Mouse (Mus musculus) kidney, embryonic 15.5 days (tissue): Measurements from ENCODE around the gene Plekha8. TPM values are rescaled to one million over a fixed set of nuclear protein-coding genes. Genes with fewer than 3 reads are reported as not detected.

Experiments
- ATAC-seq: fragments of 200-750 bp; cut with Nextera tagmentation; replicated peaks from 2 replicates; pipeline ENCODE4 v1.8.0; 2017; ENCODE audit warnings: moderate TSS enrichment; ENCODE audit not compliant: low FRiP score
- H3K27ac ChIP-seq: fragments of 300-500 bp; sonication (generic); 2 replicates; pipeline ENCODE4 v1.5.1; 2015; ENCODE audit warnings: mild to moderate bottlenecking, inconsistent platforms
- H3K27me3 ChIP-seq: fragments of 300-500 bp; sonication (generic); 2 replicates; pipeline ENCODE4 v1.6.1; 2015; ENCODE audit warnings: inconsistent platforms
- H3K36me3 ChIP-seq: fragments of 300-500 bp; sonication (generic); 2 replicates; pipeline ENCODE4 v1.6.1; 2015; ENCODE audit warnings: inconsistent platforms
- H3K4me1 ChIP-seq: fragments of 300-500 bp; sonication (generic); 2 replicates; pipeline ENCODE4 v1.6.1; 2015; ENCODE audit warnings: inconsistent platforms
- H3K4me2 ChIP-seq: fragments of 300-500 bp; sonication (generic); 2 replicates; pipeline ENCODE4 v1.6.1; 2015; ENCODE audit warnings: moderate library complexity, mild to moderate bottlenecking, inconsistent platforms
- H3K4me3 ChIP-seq: fragments of 300-500 bp; sonication (generic); replicated peaks from 2 replicates; pipeline ENCODE4 v1.5.1; 2015; ENCODE audit warnings: mild to moderate bottlenecking, inconsistent platforms
- H3K9ac ChIP-seq: fragments of 300-500 bp; sonication (generic); 2 replicates; pipeline ENCODE4 v1.6.1; 2015; ENCODE audit warnings: mild to moderate bottlenecking, inconsistent platforms
- H3K9me3 ChIP-seq: fragments of 300-500 bp; sonication (generic); replicated peaks from 2 replicates; pipeline ENCODE4 v1.6.1; 2016; ENCODE audit warnings: inconsistent platforms
- WGBS: fragments of 180-500 bp; shearing (Covaris S2); methylation state at CpG from one replicate; pipeline ENCODE4 v1.1.7; 2015; ENCODE audit warnings: mixed read lengths; 5-methylcytosine and 5-hydroxymethylcytosine counted together
- polyA plus RNA-seq: library from polyadenylated mRNA; unstranded; fragments of >200 nt; fragmentation: Nextera tagmentation; extraction: Ambion mirVana; gene quantifications from 2 replicates; pipeline ENCODE4 v1.2.1, GENCODE M21; 2015

Gene Plekha8
- polyA plus RNA-seq, 1 experiment from 2014 or later, result 9.8 TPM

GRCm38 (mm10) chr6:54562018-54562809 lies 32.7 kb upstream of the Plekha8 start:
- WGBS, result 73% methylated on average over 16 of the region's 17 CpGs
- H3K4me3 ChIP-seq, result no peak overlapping the region
- H3K27me3 ChIP-seq, result peaks cover 17% of the 10 kb centered on the region
- no peak overlapping the region for H3K27ac ChIP-seq
- H3K4me2 ChIP-seq, result no peak overlapping the region
- H3K9me3 ChIP-seq, result no peaks in the 10 kb centered on the region
- H3K36me3 ChIP-seq, result no peaks in the 10 kb centered on the region
- H3K9ac ChIP-seq, result no peak overlapping the region
- H3K4me1 ChIP-seq, result peaks cover 20% of the 10 kb centered on the region
- no peak for ATAC-seq

- Histone ChIP-seq H3K36me3 (no peaks in the 10 kb centered on the region), H3K27ac (no peak overlapping the region), H3K9ac (no peak overlapping the region), H3K4me1 (peaks cover 30% of the 10 kb centered on the region), H3K4me2 (no peak overlapping the region), H3K9me3 (no peaks in the 10 kb centered on the region), H3K27me3 (peaks cover 21% of the 10 kb centered on the region), H3K4me3 (no peak overlapping the region)
- ATAC-seq, result no peak
- whole genome bisulfite sequencing, result 91% methylated on average over 4 of the region's 4 CpGs
These were observed 31.4 kb upstream of the Plekha8 start for GRCm38 (mm10) chr6:54563561-54563960.

- Histone ChIP-seq H3K9me3 (no peaks in the 10 kb centered on the region), H3K9ac (no peak overlapping the region), H3K4me1 (peaks cover 35% of the 10 kb centered on the region), H3K27ac (no peak overlapping the region), H3K36me3 (no peaks in the 10 kb centered on the region), H3K27me3 (peaks cover 21% of the 10 kb centered on the region), H3K4me3 (no peak overlapping the region), H3K4me2 (no peak overlapping the region)
- WGBS, result 80% methylated on average over 9 of the region's 9 CpGs
- no peak for ATAC-seq
These were observed 30.4 kb upstream of the Plekha8 start for GRCm38 (mm10) chr6:54564506-54564991.

- Histone ChIP-seq H3K4me3 (no peak overlapping the region), H3K27me3 (peaks cover 21% of the 10 kb centered on the region), H3K4me1 (peaks cover 39% of the 10 kb centered on the region), H3K27ac (no peak overlapping the region), H3K36me3 (no peaks in the 10 kb centered on the region), H3K4me2 (peak overlapping the region; percentile 95; the same call in 1 of the 2 replicates), H3K9ac (no peak overlapping the region), H3K9me3 (no peaks in the 10 kb centered on the region)
- WGBS, result 58% methylated on average over 3 of the region's 3 CpGs
- ATAC-seq, result no peak
These were observed 29.9 kb upstream of the Plekha8 start for GRCm38 (mm10) chr6:54565012-54565411.

GRCm38 (mm10) chr6:54565665-54566545 lies 29.0 kb upstream of the Plekha8 start, which contains the start of gene Scrn1:
Gene Scrn1 (minus strand): TSS chr6:54566489.
- peaks cover 21% of the 10 kb centered on the region for H3K27me3 ChIP-seq
- H3K9me3 ChIP-seq, result no peaks in the 10 kb centered on the region
- peak within 1 kb of the TSS; percentile 45 for H3K9ac ChIP-seq
- peak within 1 kb of the TSS; percentile 55 for H3K4me3 ChIP-seq
- H3K4me2 ChIP-seq, result peak within 1 kb of the TSS; percentile 95
- H3K36me3 ChIP-seq, result no peaks in the 10 kb centered on the region
- under 1% methylated on average over 60 of the region's 60 CpGs for WGBS
- peak; percentile 83 for ATAC-seq
- H3K27ac ChIP-seq, result peak within 1 kb of the TSS; percentile 42; the same call in 1 of the 2 replicates
- peaks cover 39% of the 10 kb centered on the region for H3K4me1 ChIP-seq

GRCm38 (mm10) chr6:54566546-54566919 lies 28.4 kb upstream of the Plekha8 start:
- H3K4me1 ChIP-seq, result peaks cover 39% of the 10 kb centered on the region
- no peak overlapping the region for H3K27ac ChIP-seq
- no peaks in the 10 kb centered on the region for H3K9me3 ChIP-seq
- H3K27me3 ChIP-seq, result peaks cover 21% of the 10 kb centered on the region
- no peaks in the 10 kb centered on the region for H3K36me3 ChIP-seq
- peak overlapping the region; percentile 45 for H3K9ac ChIP-seq
- 14% methylated on average over 6 of the region's 6 CpGs for WGBS
- ATAC-seq, result no peak
- peak overlapping the region; percentile 95 for H3K4me2 ChIP-seq
- H3K4me3 ChIP-seq, result peak overlapping the region; percentile 55

- Histone ChIP-seq H3K27me3 (peaks cover 13% of the 10 kb centered on the region), H3K4me1 (peaks cover 46% of the 10 kb centered on the region), H3K36me3 (no peaks in the 10 kb centered on the region), H3K9ac (no peak overlapping the region), H3K4me2 (no peak overlapping the region), H3K9me3 (no peaks in the 10 kb centered on the region), H3K27ac (no peak overlapping the region), H3K4me3 (no peak overlapping the region)
- WGBS, result 25% methylated on average over 7 of the region's 7 CpGs
- no peak for ATAC-seq
These were observed 25.1 kb upstream of the Plekha8 start for GRCm38 (mm10) chr6:54569776-54570175.

GRCm38 (mm10) chr6:54573218-54573955 lies 21.5 kb upstream of the Plekha8 start:
- WGBS, result 20% methylated on average over 6 of the region's 6 CpGs
- Histone ChIP-seq H3K4me1 (peaks cover 24% of the 10 kb centered on the region), H3K4me2 (peak overlapping the region; percentile 27; the same call in 1 of the 2 replicates), H3K27me3 (no peaks in the 10 kb centered on the region), H3K36me3 (0 out of 2 replicates have a peak, but pooled peaks cover 8% of the 10 kb centered on the region), H3K9me3 (no peaks in the 10 kb centered on the region), H3K4me3 (no peak overlapping the region), H3K27ac (peak overlapping the region; percentile 24; the same call in 1 of the 2 replicates), H3K9ac (no peak overlapping the region)
- ATAC-seq, result peak; percentile 90

- H3K9me3 ChIP-seq, result no peaks in the 10 kb centered on the region
These were observed 8.7 kb upstream of the Plekha8 start for GRCm38 (mm10) chr6:54586175-54586574.

GRCm38 (mm10) chr6:54586911-54587310 lies 8.0 kb upstream of the Plekha8 start:
- no peak for ATAC-seq
- Histone ChIP-seq H3K36me3 (peaks cover 16% of the 10 kb centered on the region), H3K4me3 (no peak overlapping the region), H3K27ac (no peak overlapping the region), H3K4me2 (no peak overlapping the region), H3K9me3 (no peaks in the 10 kb centered on the region), H3K4me1 (peaks cover 12% of the 10 kb centered on the region), H3K27me3 (no peaks in the 10 kb centered on the region), H3K9ac (no peak overlapping the region)
- 85% methylated on average over 8 of the region's 8 CpGs for WGBS

More at GRCm38 (mm10) chr6:54586175-54586574, 8.7 kb upstream of the Plekha8 start:
- Histone ChIP-seq H3K4me1 (peaks cover 5% of the 10 kb centered on the region; the same call in 1 of the 2 replicates), H3K4me3 (no peak overlapping the region), H3K27me3 (no peaks in the 10 kb centered on the region), H3K9ac (no peak overlapping the region), H3K4me2 (no peak overlapping the region), H3K27ac (no peak overlapping the region), H3K36me3 (peaks cover 16% of the 10 kb centered on the region)
- no peak for ATAC-seq
- 25% methylated on average over 2 of the region's 2 CpGs for WGBS

GRCm38 (mm10) chr6:54587683-54588082 lies 7.2 kb upstream of the Plekha8 start:
- Histone ChIP-seq H3K36me3 (peaks cover 11% of the 10 kb centered on the region), H3K4me1 (peaks cover 15% of the 10 kb centered on the region), H3K27me3 (no peaks in the 10 kb centered on the region), H3K4me2 (no peak overlapping the region), H3K27ac (no peak overlapping the region), H3K9ac (no peak overlapping the region), H3K4me3 (no peak overlapping the region), H3K9me3 (no peaks in the 10 kb centered on the region)
- no peak for ATAC-seq
- 47% methylated on average over 4 of the region's 4 CpGs for WGBS
